Mouse (Mus musculus): Measurements from ENCODE around the gene Clasp2. TPM values are rescaled to one million over a fixed set of nuclear protein-coding genes. Genes with fewer than 3 reads are reported as not detected.

Gene Clasp2
- total and polyA plus RNA-seq, 3 experiments = 28.7 to 209 (median 30.8) TPM

- Histone ChIP-seq H3K9ac (ENCODE audit: control insufficient read depth, low read depth, low read length, poor library complexity, severe bottlenecking) (peak overlapping the region; percentile 90), H3K9me3 (replicated peaks; ENCODE audit: insufficient read depth, low read length) (no peaks in the 10 kb centered on the region), H3K27ac (ENCODE audit: control insufficient read depth, low read depth, low read length) (peak overlapping the region; percentile 54; the same call in 1 of the 2 replicates), H3K36me3 (ENCODE audit: control insufficient read depth in 1 of 2, insufficient read depth in 2 of 2, low read length in 2 of 2) (peaks cover 0 to 21% of the 10 kb centered on the region in 2 experiments; a peak in 2 of 4 replicates), H3K4me1 (ENCODE audit: control insufficient read depth in 1 of 2, insufficient read depth in 2 of 2, low read length in 2 of 2) (peaks cover 14 to 23% of the 10 kb centered on the region in 2 experiments), H3K79me2 (ENCODE audit: control insufficient read depth, insufficient read depth, low read length, poor library complexity) (peaks cover 42% of the 10 kb centered on the region), H3K4me3 (ENCODE audit: control insufficient read depth in 1 of 2, insufficient read depth in 1 of 2, low read depth in 2 of 2, low read length in 2 of 2) (peak overlapping the region; percentile 78 to 94), H3K27me3 (ENCODE audit: control insufficient read depth in 1 of 2, insufficient read depth in 2 of 2, low read length in 2 of 2) (no peaks in the 10 kb centered on the region)
- DNase-seq (ENCODE audit: low read depth, low spot score) = peak; percentile 37
- TF ChIP-seq POLR2A (IDR thresholded peaks at IDR 0.05; ENCODE audit: control insufficient read depth in 1 of 2, insufficient read depth in 1 of 2, low read depth in 1 of 2, low read length in 2 of 2, poor library complexity in 1 of 2) (peak in 1 of 2 experiments; percentile 34; a peak in 2 of 4 replicates), MAZ (IDR thresholded peaks at IDR 0.05; ENCODE audit: low read depth, low read length) (0 out of 2 replicates have a peak, but pooled peaks have one; percentile 8), TBP (IDR thresholded peaks at IDR 0.05; ENCODE audit: low read depth, low read length) (peak; percentile 58; the same call in 1 of the 2 replicates), CHD1 (IDR thresholded peaks at IDR 0.05; ENCODE audit: low read depth, low read length) (no peak), USF1 (IDR thresholded peaks at IDR 0.05; ENCODE audit: low read depth, low read length) (no peak), EP300 (IDR thresholded peaks at IDR 0.05; ENCODE audit: low read depth in 1 of 2, low read length in 2 of 2) (no peak), MYC (IDR thresholded peaks at IDR 0.05; ENCODE audit: low read depth, low read length) (no peak)
These were observed 32.7 kb upstream of the Clasp2 start for GRCm38 (mm10) chr9:113708361-113709280.

GRCm38 (mm10) chr9:113710871-113711270 is 30.4 kb upstream of the Clasp2 start:
- Histone ChIP-seq H3K27ac (ENCODE audit: control insufficient read depth, low read depth, low read length) (no peak overlapping the region), H3K79me2 (ENCODE audit: control insufficient read depth, insufficient read depth, low read length, poor library complexity) (peaks cover 22% of the 10 kb centered on the region), H3K36me3 (ENCODE audit: control insufficient read depth in 1 of 2, insufficient read depth in 2 of 2, low read length in 2 of 2) (peaks cover 0 to 21% of the 10 kb centered on the region in 2 experiments; a peak in 2 of 4 replicates), H3K4me1 (ENCODE audit: control insufficient read depth in 1 of 2, insufficient read depth in 2 of 2, low read length in 2 of 2) (peaks cover 23 to 25% of the 10 kb centered on the region in 2 experiments), H3K4me3 (ENCODE audit: control insufficient read depth in 1 of 2, insufficient read depth in 1 of 2, low read depth in 2 of 2, low read length in 2 of 2) (no peak overlapping the region), H3K9me3 (replicated peaks; ENCODE audit: insufficient read depth, low read length) (no peaks in the 10 kb centered on the region), H3K9ac (ENCODE audit: control insufficient read depth, low read depth, low read length, poor library complexity, severe bottlenecking) (no peak overlapping the region), H3K27me3 (ENCODE audit: control insufficient read depth in 1 of 2, insufficient read depth in 2 of 2, low read length in 2 of 2) (no peaks in the 10 kb centered on the region)
- no peak for TF ChIP-seq MXI1 (IDR thresholded peaks at IDR 0.05; ENCODE audit: low read depth, low read length)
- no peak for TF ChIP-seq ZC3H11A (IDR thresholded peaks at IDR 0.05; ENCODE audit: low read depth, low read length)
- no peak for TF ChIP-seq MAX (IDR thresholded peaks at IDR 0.05; ENCODE audit: low read length)
- TF ChIP-seq NELFE (IDR thresholded peaks at IDR 0.05; ENCODE audit: low read depth, low read length) = no peak
- no peak for TF ChIP-seq MAZ (IDR thresholded peaks at IDR 0.05; ENCODE audit: low read depth, low read length)
- TF ChIP-seq TCF12 (IDR thresholded peaks at IDR 0.05; ENCODE audit: low read depth, low read length) = no peak
- TF ChIP-seq ZNF384 (IDR thresholded peaks at IDR 0.05; ENCODE audit: low read depth, low read length) = no peak
- no peak for TF ChIP-seq CTCF (IDR thresholded peaks at IDR 0.05 in 2 of 3, conservative IDR thresholded peaks at IDR 0.05 in 1 of 3; ENCODE audit: control insufficient read depth in 1 of 3, insufficient read depth in 1 of 3, low read depth in 2 of 3, low read length in 3 of 3, poor library complexity in 1 of 3, severe bottlenecking in 1 of 3)
- no peak for DNase-seq (ENCODE audit: low read depth, low spot score)

All from MEL (cell line).